Mouse (Mus musculus) midbrain, embryonic 16.5 days (tissue): ENCODE measurements at regions not wholly inside any gene's neighbourhood (a gene's known extent, or its start where the extent isn't known, plus 50 kb on each side); places are given as distances from the start of the nearest gene placed in this dataset.
A peak's percentile ranks its signal among the peaks of the same experiment; 100 is the strongest.

Source experiments
- ATAC-seq: fragments of 200-750 bp; cut with Nextera tagmentation; 2 replicates; pipeline ENCODE4 v1.8.0; 2017; ENCODE audit warnings: moderate TSS enrichment
- H3K27ac ChIP-seq: fragments of 300-500 bp; sonication (generic); 2 replicates; pipeline ENCODE4 v1.5.1; 2014; ENCODE audit warnings: mild to moderate bottlenecking, low read length, mixed read lengths
- H3K27me3 ChIP-seq: fragments of 300-500 bp; sonication (generic); 2 replicates; pipeline ENCODE4 v1.6.1; 2014; ENCODE audit warnings: low read depth, low read length, mixed read lengths; ENCODE audit not compliant: control insufficient read depth, insufficient read depth
- H3K36me3 ChIP-seq: fragments of 300-500 bp; sonication (generic); 2 replicates; pipeline ENCODE4 v1.6.1; 2014; ENCODE audit warnings: mild to moderate bottlenecking, low read length, moderate library complexity, mixed read lengths; ENCODE audit not compliant: control insufficient read depth, insufficient read depth
- H3K4me1 ChIP-seq: fragments of 300-500 bp; sonication (generic); 2 replicates; pipeline ENCODE4 v1.6.1; 2014; ENCODE audit warnings: mild to moderate bottlenecking, low read length, mixed read lengths; ENCODE audit not compliant: control insufficient read depth, insufficient read depth
- H3K4me2 ChIP-seq: fragments of 300-500 bp; sonication (generic); 2 replicates; pipeline ENCODE4 v1.6.1; 2014; ENCODE audit warnings: mild to moderate bottlenecking, low read length, mixed read lengths
- H3K4me3 ChIP-seq: fragments of 300-500 bp; sonication (generic); 2 replicates; pipeline ENCODE4 v1.5.1; 2014; ENCODE audit warnings: low read depth, mild to moderate bottlenecking, low read length, moderate library complexity, mixed read lengths
- H3K9ac ChIP-seq: fragments of 300-500 bp; sonication (generic); 2 replicates; pipeline ENCODE4 v1.6.1; 2014; ENCODE audit warnings: low read depth, low read length, mixed read lengths
- H3K9me3 ChIP-seq: fragments of 300-500 bp; sonication (generic); replicated peaks from 2 replicates; pipeline ENCODE4 v1.6.1; 2014; ENCODE audit warnings: mild to moderate bottlenecking, low read length, mixed read lengths; ENCODE audit not compliant: control insufficient read depth, poor library complexity, severe bottlenecking
- WGBS: fragments of 180-500 bp; shearing (Covaris S2); extraction: QIAGEN DNeasy Blood & Tissue Kit; methylation state at CpG from one replicate; pipeline ENCODE4 v1.1.7; 2014; 5-methylcytosine and 5-hydroxymethylcytosine counted together

- H3K4me1 ChIP-seq = peaks cover 7% of the 10 kb centered on the region; the same call in 1 of the 2 replicates
- WGBS = 77% methylated on average over 7 of the region's 7 CpGs
- no peak for ATAC-seq
Observed at GRCm38 (mm10) chr13:44121932-44122331, 337.4 kb downstream of the Cd83 start.

GRCm38 (mm10) chr13:44126198-44126597, 341.6 kb downstream of the Cd83 start:
- ATAC-seq = 0 out of 2 replicates have a peak, but pooled peaks have one; percentile 21
- no peaks in the 10 kb centered on the region for H3K36me3 ChIP-seq
- no peak overlapping the region for H3K4me2 ChIP-seq
- no peaks in the 10 kb centered on the region for H3K27me3 ChIP-seq
- H3K4me3 ChIP-seq = no peak overlapping the region
- no peak overlapping the region for H3K9ac ChIP-seq
- H3K9me3 ChIP-seq = no peaks in the 10 kb centered on the region
- H3K4me1 ChIP-seq = peaks cover 3% of the 10 kb centered on the region; the same call in 1 of the 2 replicates
- WGBS = 34% methylated on average over 10 of the region's 10 CpGs
- no peak overlapping the region for H3K27ac ChIP-seq

More at GRCm38 (mm10) chr13:44121932-44122331, 337.4 kb downstream of the Cd83 start:
- Histone ChIP-seq H3K36me3 (no peaks in the 10 kb centered on the region), H3K27me3 (no peaks in the 10 kb centered on the region), H3K4me2 (no peak overlapping the region), H3K4me3 (no peak overlapping the region), H3K9me3 (no peaks in the 10 kb centered on the region), H3K27ac (no peak overlapping the region), H3K9ac (no peak overlapping the region)

- H3K27ac ChIP-seq = no peak overlapping the region
- H3K9ac ChIP-seq = no peak overlapping the region
- H3K36me3 ChIP-seq = no peaks in the 10 kb centered on the region
- peaks cover 6% of the 10 kb centered on the region; the same call in 1 of the 2 replicates for H3K4me1 ChIP-seq
- 91% methylated on average over 16 of the region's 16 CpGs for WGBS
- H3K9me3 ChIP-seq = no peaks in the 10 kb centered on the region
- no peak for ATAC-seq
- H3K27me3 ChIP-seq = no peaks in the 10 kb centered on the region
- H3K4me3 ChIP-seq = no peak overlapping the region
- no peak overlapping the region for H3K4me2 ChIP-seq
Observed at GRCm38 (mm10) chr13:44128506-44129274, 344.1 kb downstream of the Cd83 start.

GRCm38 (mm10) chr13:44131916-44132315, 347.3 kb downstream of the Cd83 start:
- ATAC-seq = no peak
- no peak overlapping the region for H3K4me2 ChIP-seq
- no peak overlapping the region for H3K4me3 ChIP-seq
- 86% methylated on average over 5 of the region's 5 CpGs for WGBS
- H3K9me3 ChIP-seq = no peaks in the 10 kb centered on the region
- H3K27me3 ChIP-seq = no peaks in the 10 kb centered on the region
- peaks cover 4% of the 10 kb centered on the region; the same call in 1 of the 2 replicates for H3K4me1 ChIP-seq
- H3K9ac ChIP-seq = no peak overlapping the region
- H3K36me3 ChIP-seq = no peaks in the 10 kb centered on the region
- no peak overlapping the region for H3K27ac ChIP-seq

- Histone ChIP-seq H3K4me1 (peaks cover 4% of the 10 kb centered on the region; the same call in 1 of the 2 replicates), H3K4me3 (no peak overlapping the region), H3K9me3 (no peaks in the 10 kb centered on the region), H3K36me3 (no peaks in the 10 kb centered on the region), H3K9ac (no peak overlapping the region), H3K27ac (no peak overlapping the region), H3K4me2 (no peak overlapping the region), H3K27me3 (no peaks in the 10 kb centered on the region)
- no peak for ATAC-seq
- WGBS = 92% methylated on average over 4 of the region's 4 CpGs
Observed at GRCm38 (mm10) chr13:44132510-44132909, 347.9 kb downstream of the Cd83 start.

- whole genome bisulfite sequencing = 37% methylated on average over 9 of the region's 9 CpGs
- H3K4me2 ChIP-seq = no peak overlapping the region
- no peaks in the 10 kb centered on the region for H3K9me3 ChIP-seq
- no peak overlapping the region for H3K4me3 ChIP-seq
- no peak for ATAC-seq
- no peak overlapping the region for H3K9ac ChIP-seq
- no peaks in the 10 kb centered on the region for H3K36me3 ChIP-seq
- H3K27me3 ChIP-seq = no peaks in the 10 kb centered on the region
- peaks cover 4% of the 10 kb centered on the region; the same call in 1 of the 2 replicates for H3K4me1 ChIP-seq
- H3K27ac ChIP-seq = no peak overlapping the region
Observed at GRCm38 (mm10) chr13:44133436-44133835, 348.9 kb downstream of the Cd83 start.

- no peaks in the 10 kb centered on the region; the same call in 1 of the 2 replicates for H3K9me3 ChIP-seq
- no peak for ATAC-seq
- WGBS = 53% methylated on average over 5 of the region's 5 CpGs
- no peak overlapping the region for H3K27ac ChIP-seq
- no peak overlapping the region for H3K4me3 ChIP-seq
- H3K36me3 ChIP-seq = no peaks in the 10 kb centered on the region
- H3K9ac ChIP-seq = no peak overlapping the region
- H3K4me1 ChIP-seq = 0 out of 2 replicates have a peak, but pooled peaks cover 2% of the 10 kb centered on the region
- H3K27me3 ChIP-seq = no peaks in the 10 kb centered on the region
- H3K4me2 ChIP-seq = no peak overlapping the region
Observed at GRCm38 (mm10) chr13:44141181-44141580, 356.6 kb downstream of the Cd83 start.

- Histone ChIP-seq H3K36me3 (no peaks in the 10 kb centered on the region), H3K27ac (no peak overlapping the region), H3K9ac (no peak overlapping the region), H3K27me3 (no peaks in the 10 kb centered on the region), H3K9me3 (no peaks in the 10 kb centered on the region; the same call in 1 of the 2 replicates), H3K4me3 (no peak overlapping the region), H3K4me2 (no peak overlapping the region), H3K4me1 (0 out of 2 replicates have a peak, but pooled peaks cover 2% of the 10 kb centered on the region)
- WGBS = 91% methylated on average over 4 of the region's 4 CpGs
- no peak for ATAC-seq
Observed at GRCm38 (mm10) chr13:44145441-44145840, 360.9 kb downstream of the Cd83 start.

- Histone ChIP-seq H3K27ac (no peak overlapping the region), H3K9ac (no peak overlapping the region), H3K27me3 (no peaks in the 10 kb centered on the region), H3K9me3 (no peaks in the 10 kb centered on the region; the same call in 1 of the 2 replicates), H3K4me2 (no peak overlapping the region), H3K36me3 (no peaks in the 10 kb centered on the region), H3K4me1 (no peaks in the 10 kb centered on the region), H3K4me3 (no peak overlapping the region)
- WGBS = 77% methylated on average over 5 of the region's 5 CpGs
- no peak for ATAC-seq
Observed at GRCm38 (mm10) chr13:44147841-44148240, 363.3 kb downstream of the Cd83 start.
